Mouse (Mus musculus): ENCODE measurements around the gene Mid2. TPM values are rescaled to one million over a fixed set of nuclear protein-coding genes. Genes with fewer than 3 reads are reported as not detected.

Mid2 gene
- total RNA-seq, 1 experiment from 2014 or later, result 0.12 TPM

Other genes with a start within 250 kb of the Mid2 start
- 14.0 and 15.2 TPM in 2 replicates for gene Prps1, start 208.0 kb upstream of the Mid2 start, total RNA-seq (2017)
- gene Tsc22d3, start 63.9 kb upstream of the Mid2 start, total RNA-seq (2017), result 1,204 and 1,260 TPM in 2 replicates
- gene Tex13b, start 148.8 kb downstream of the Mid2 start, total RNA-seq (2017), result not detected in 2 replicates
- gene Vsig1, start 243.0 kb downstream of the Mid2 start, total RNA-seq (2017), result not detected in 2 replicates

All from neutrophil, adult 5-6 weeks (primary cell).